Mouse (Mus musculus) gastrocnemius, adult 8-10 months (tissue): Measurements from ENCODE around the gene 5730480H06Rik. TPM values are rescaled to one million over a fixed set of nuclear protein-coding genes. Genes with fewer than 3 reads are reported as not detected.
A peak's percentile ranks its signal among the peaks of the same experiment; 100 is the strongest.

ENCODE experiments used
- DNase-seq, 2 experiments: peaks; one replicate each; pipeline ENCODE4 v3.0.0; 2022; ENCODE audit warnings: low spot score in 2 of 2
- total RNA-seq, 4 experiments: library from RNA; stranded (reverse); gene quantifications; 2 replicates each; pipeline ENCODE4 v1.2.4; 2022

5730480H06Rik gene
- total RNA-seq: 1 to 10 TPM; 2.2 to 3.1 (median 2.6) TPM

DNA sequence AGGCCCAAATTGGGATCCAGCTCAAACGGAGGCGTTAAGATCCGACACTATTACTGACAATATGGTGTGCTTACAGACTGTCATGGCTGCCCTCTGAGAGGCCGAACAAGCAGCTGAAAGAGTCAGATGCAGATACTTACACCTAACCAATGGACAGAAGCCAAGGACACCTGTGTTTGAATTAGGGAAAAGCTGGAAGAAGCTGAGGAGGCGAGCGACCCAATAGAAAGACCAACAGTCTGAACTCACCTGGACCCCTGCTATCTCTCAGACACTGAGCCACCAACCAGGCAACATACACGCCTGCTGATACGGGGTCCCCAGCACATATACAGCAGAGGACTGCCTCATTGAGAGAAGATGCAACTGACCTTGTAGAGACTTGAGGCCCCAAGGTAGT is at the start of gene 5730480H06Rik:
TSS of gene 5730480H06Rik (plus strand) at position 301 of the 400 bp plus-strand sequence.
- DNase-seq: no peak

DNA sequence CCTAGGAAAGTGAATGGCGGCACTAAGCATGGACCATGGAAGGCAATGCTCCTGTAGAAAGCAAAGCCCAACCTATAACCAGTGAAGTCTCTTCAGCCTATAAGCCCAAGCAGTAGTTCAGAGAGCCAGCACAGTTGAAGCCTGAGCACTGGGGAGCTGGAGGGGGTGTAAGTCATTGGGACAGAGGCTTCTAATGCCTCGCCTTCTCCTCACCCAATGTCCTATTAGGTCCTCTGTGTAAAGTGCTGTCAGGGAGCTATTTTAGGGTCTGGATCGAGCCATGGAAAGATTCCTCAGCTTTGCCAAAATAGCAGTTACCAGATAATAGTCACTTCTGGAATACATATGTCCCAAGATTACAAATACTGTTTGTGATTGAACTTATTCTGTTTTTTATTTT is 26.6 kb upstream of the 5730480H06Rik start:
- no peak for DNase-seq

GRCm38 (mm10) chr5:48315057-48315602 is 12.6 kb upstream of the 5730480H06Rik start:
- DNase-seq: no peak

DNA sequence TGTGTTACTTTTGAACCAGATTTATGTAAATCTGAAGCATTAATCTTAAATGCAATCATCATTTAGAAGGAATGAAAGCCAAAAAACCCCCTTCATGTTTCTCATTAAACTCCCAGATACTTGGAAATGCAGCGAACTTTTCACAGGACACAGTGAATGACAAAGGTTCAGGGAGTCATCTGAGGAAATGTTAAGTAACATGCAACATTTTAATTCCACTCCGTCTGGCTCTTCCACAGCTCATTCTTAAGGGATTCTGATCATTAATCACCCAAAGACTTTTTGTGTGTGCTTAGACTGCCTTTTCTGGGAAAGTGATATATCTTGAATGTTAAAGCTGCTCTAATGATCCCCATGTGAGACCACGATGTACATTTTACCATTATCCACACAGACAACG is 7.2 kb upstream of the 5730480H06Rik start:
- DNase-seq: no peak

DNA sequence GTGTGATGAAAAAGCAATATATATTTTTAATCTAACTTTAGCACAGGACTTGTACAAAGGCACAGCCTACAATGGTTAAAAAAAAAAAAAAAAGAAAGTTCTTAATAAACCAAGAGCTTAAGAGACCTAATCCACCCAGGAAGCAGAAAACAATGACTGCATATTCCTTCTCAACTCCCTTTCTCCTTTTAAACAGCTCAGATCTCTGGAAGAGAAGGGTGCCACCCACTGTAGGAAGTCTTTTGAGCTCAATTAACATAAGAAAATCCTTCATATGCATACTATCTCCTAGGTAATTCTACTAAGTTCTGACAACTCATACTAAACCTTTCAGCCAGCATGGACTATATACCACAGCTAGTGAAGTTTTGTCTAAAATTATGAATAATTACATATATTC is 1.5 kb upstream of the 5730480H06Rik start:
- no peak for DNase-seq

GRCm38 (mm10) chr5:48329751-48330150 is 2.0 kb downstream of the 5730480H06Rik start:
- no peak for DNase-seq

DNA sequence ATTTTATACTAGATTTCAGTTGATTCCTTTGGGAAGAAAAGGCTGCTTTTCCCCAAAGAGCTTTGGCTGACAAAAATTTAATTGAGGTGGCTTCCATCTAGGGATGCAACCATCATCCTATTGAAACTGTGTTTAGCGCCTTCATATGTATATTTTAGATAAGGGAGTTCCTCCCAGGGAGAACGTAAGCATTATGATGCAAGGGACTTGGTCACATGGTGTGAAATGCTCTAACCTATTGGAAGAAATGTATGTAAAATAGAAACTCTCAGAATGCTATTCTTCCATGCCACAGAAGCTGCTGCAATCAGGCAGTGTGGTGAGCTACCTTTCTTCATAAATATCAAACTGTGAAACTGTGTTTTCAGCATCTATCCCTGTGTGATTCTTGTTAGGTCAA is 3.1 kb downstream of the 5730480H06Rik start:
- DNase-seq: no peak

- DNase-seq: no peak
Measured at GRCm38 (mm10) chr5:48331441-48331840, 3.7 kb downstream of the 5730480H06Rik start.

DNA sequence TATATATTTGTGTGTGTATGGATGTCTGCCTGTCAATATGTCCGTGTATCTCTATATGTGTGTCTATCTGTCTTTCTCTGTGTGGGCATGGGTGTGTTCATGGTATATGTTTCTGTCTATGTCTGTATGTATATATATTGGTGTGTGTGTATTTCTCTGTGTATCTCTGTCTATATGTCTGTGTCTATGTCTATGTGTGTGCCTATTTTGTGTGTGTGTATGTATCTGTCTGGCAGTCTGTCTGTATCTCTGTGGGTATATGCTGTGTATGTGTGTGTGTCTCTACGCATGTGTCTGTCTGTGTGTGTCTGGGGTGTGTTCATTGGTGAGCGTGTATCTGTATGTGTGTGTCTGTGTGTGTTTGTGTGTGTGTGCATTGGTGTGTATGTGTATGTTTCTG is 5.7 kb downstream of the 5730480H06Rik start:
- no peak for DNase-seq

DNA sequence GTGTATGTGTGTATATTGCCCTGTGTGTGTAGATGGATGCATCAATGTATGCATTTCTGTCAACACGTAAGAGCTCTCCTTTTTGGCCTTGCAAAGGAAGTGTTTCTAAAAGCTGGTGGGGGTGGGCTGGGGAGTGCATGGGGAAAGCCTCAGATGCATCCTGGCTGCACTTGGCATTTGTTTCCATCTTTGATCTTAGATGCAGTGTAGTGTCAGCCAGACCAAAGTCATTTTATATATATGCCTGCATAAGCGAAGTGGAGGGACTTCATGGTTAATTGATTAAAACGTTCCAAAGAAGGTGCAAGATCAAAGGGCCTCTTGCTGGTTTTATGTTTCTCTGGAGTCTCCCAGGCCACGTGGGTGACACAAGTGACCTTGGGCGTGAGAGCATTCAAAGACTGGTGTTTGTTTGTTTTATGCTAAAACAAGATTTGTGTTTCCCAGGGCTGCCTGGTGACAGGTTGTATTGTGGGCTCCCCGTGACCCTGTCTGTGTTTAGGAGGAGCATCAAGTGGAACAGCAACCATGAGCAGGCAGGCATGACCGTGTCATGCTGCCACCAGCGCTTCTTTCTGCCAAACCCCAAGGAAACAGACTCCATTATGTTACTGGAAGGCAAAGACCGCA is 6.2 kb downstream of the 5730480H06Rik start:
- DNase-seq: no peak

DNA sequence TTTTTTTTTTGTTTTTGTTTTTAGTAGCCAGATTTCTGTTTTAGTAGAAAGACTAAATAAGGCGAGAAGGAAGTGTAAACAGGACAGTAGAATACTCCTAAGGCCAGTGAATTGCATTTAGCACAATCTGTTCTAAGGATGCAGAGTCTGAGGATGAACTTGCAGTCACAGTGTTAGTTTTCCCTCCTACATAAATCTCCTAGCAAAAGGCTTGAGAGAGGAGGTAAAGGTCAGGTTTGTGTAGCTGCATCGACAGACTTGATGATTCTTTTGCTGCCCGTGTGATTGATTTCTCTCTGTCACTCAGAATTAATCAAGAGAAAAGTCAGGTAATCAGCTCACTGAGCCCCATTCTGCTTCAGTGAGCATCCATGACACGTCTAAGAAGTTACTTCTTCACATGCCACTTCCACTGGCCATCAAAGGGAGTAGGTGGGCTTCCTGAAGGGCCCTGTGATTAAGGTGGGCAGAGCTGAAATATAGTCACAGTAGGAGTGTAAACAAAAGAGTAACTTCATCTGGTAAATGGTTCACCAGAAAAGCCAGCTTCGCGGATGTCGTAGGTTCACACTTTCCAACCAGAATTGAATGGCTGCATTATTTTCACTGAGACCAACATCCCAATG is 13.2 kb downstream of the 5730480H06Rik start:
- no peak for DNase-seq

DNA sequence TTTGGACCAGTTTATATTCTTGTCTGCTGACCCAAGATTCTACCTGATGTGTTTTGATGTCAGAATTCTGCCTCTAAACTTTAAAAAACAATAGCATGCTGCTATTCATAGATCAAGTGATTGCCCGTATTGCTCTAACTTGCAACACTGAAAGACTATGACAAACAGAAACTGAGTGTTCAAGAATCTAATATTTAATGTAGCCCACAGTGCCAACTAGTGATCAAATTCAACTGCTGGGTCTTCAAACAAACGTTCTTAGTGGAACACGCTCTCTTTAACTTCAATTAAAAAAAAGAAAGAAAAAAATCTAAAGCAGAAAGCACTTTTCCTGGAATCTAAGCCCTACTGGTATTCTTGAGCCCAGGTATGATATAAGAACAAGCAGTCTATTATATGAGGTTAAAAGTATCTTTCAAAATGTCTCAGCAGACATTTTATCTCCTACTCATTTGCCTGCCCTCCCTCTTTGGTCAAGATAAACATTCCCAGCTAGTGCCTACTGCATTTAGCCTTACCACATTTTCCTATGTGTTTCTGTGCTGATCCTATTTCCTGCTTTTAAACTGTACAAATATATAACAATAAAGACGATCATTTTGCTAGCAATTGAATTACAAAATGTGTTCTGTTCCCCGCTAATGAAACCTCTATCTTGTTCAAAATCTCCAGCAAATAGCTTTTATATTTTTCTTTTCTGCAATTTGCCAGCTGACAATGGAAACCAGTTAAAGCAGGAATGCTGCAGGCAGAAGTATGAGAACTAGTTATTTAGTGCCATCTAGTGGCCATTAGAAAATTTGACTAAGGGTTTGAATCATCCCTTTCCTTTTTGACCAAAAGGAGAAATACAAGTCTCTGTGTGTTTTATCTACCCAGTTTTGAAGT is 17.6 kb downstream of the 5730480H06Rik start:
- no peak for DNase-seq

GRCm38 (mm10) chr5:48345983-48346648 is 18.4 kb downstream of the 5730480H06Rik start:
- no peak for DNase-seq

GRCm38 (mm10) chr5:48349309-48349708 is 21.6 kb downstream of the 5730480H06Rik start:
- no peak for DNase-seq

- DNase-seq: peak; percentile 77 to 81
Measured at GRCm38 (mm10) chr5:48371890-48372766, 44.4 kb downstream of the 5730480H06Rik start.

GRCm38 (mm10) chr5:48402497-48402896 is 74.7 kb downstream of the 5730480H06Rik start:
- no peak for DNase-seq

DNA sequence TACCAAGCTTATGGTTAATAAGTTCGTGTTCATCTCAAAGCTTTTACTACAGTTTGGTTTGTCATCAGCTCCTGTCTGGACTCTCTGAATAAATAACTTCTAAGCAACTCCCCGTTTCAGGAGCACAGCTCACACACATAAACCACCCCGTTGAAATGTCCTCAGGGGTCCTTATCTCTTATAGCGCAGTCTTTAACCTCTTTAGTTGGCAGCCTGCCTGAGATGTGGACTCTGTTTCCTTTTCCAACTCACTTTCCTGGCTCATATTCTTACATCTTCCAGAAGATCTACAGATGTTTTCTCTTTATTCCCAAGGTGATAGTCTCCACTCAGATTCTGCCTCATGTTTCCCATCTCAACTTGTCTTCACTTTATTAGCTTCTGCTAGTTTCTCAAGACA is 80.5 kb downstream of the 5730480H06Rik start:
- DNase-seq: no peak

DNA sequence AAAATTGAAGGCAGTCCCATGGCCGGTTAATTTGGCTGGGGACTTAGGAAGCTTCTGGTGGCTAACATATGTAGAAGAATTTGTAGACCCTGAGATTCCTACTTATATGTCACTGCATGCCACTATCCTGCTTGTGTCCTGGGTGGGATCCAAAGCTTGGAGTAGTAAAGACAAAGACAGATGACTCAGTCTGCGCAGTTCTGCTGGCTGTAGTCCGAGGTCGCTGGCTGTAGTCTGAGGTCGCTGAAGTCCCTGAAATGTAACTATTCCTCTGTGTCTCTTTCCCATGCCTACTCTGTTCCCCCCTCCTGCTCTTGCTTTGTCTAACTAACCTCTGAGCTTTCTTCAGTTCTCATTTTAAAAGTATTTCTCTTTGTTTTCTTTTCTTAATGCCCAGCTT is 82.6 kb downstream of the 5730480H06Rik start:
- no peak for DNase-seq

- DNase-seq: no peak
Measured at GRCm38 (mm10) chr5:48411462-48411861, 83.7 kb downstream of the 5730480H06Rik start.

GRCm38 (mm10) chr5:48412261-48412660 is 84.5 kb downstream of the 5730480H06Rik start:
- DNase-seq: no peak
